Comparison of ENCODE assay signal across 15 mouse cellular contexts in genomic region chr7:113201584-113201983, GRCm38 (mm10). TPM values are rescaled to one million over a fixed set of nuclear protein-coding genes. Genes with fewer than 3 reads are reported as not detected.
DNase-seq lines count a peak whose midpoint lies in the region; ATAC-seq and TF ChIP-seq lines count a peak whose summit lies in the region.
"Had no signal": no experiment of that assay in that cellular context is flagged by ENCODE, and none has a peak within 500 bp of the region (broad histone marks: within the 10 kb centered on the region; RNA-seq: fewer than 3 reads in every experiment).

No protein-coding gene starts in this region.

- no peak overlapping the region for H3K4me2 ChIP-seq in heart, embryonic 11.5 days
- H3K4me2 ChIP-seq: heart, embryonic 15.5 days; lung, embryonic 15.5 days had no signal

- no peak overlapping the region for H3K4me3 ChIP-seq in heart, embryonic 11.5 days (ENCODE audit: low read depth, low read length)
- no peak overlapping the region for H3K4me3 ChIP-seq in layer of hippocampus, adult 2 months
- H3K4me3 ChIP-seq: erythroblast, embryonic 14.5 days; heart, embryonic 15.5 days; lung, embryonic 15.5 days had no signal

- no peaks in the 10 kb centered on the region for H3K9me3 ChIP-seq in heart, embryonic 11.5 days (replicated peaks; ENCODE audit: control insufficient read depth, low read length)
- H3K9me3 ChIP-seq: heart, embryonic 15.5 days; lung, embryonic 15.5 days had no signal

- no peak overlapping the region for H3K27ac ChIP-seq in heart, embryonic 11.5 days (ENCODE audit: low read depth, low read length)
- H3K27ac ChIP-seq in layer of hippocampus, adult 2 months = peak overlapping the region; percentile 40; the same call in 1 of the 2 replicates
- H3K27ac ChIP-seq: heart, embryonic 15.5 days; lung, embryonic 15.5 days had no signal

- 38% methylated on average over 3 of the region's 3 CpGs for WGBS in heart, embryonic 11.5 days (ENCODE audit: insufficient replicate concordance)

- DNase-seq in heart, adult 11 months = peak; percentile 87
- DNase-seq in layer of hippocampus, adult 2 months (ENCODE audit: low spot score in 2 of 2) = no peak
- no peak for DNase-seq in layer of hippocampus, adult 11-12 months (ENCODE audit: low spot score)
- DNase-seq in gastrocnemius, adult 18-20 months (ENCODE audit: low spot score) = peak; percentile 72
- DNase-seq in kidney, postnatal 25 days = peak; percentile 40 to 60
- DNase-seq in retina, postnatal 1 day = no peak
- no peak for DNase-seq in lung, postnatal 4 days
- DNase-seq: adrenal gland, adult 2 months; layer of hippocampus, postnatal 36 days had no signal

- peaks cover 24% of the 10 kb centered on the region for H3K27me3 ChIP-seq in heart, embryonic 11.5 days (ENCODE audit: control insufficient read depth, insufficient read depth, low read length)
- H3K27me3 ChIP-seq: Patski had no signal

- no peak for TF ChIP-seq CTCF in layer of hippocampus, adult 2 months (conservative IDR thresholded peaks at IDR 0.05)

- no peak for ATAC-seq in heart, embryonic 11.5 days (replicated peaks; ENCODE audit: insufficient number of reproducible peaks, low FRiP score, low TSS enrichment)
- ATAC-seq: CD4-positive, CD25-positive, alpha-beta regulatory T cell, adult 4 months; Patski had no signal

- H3K36me3 ChIP-seq in heart, embryonic 11.5 days (ENCODE audit: control insufficient read depth, insufficient read depth, low read length) = no peaks in the 10 kb centered on the region
- H3K36me3 ChIP-seq: heart, embryonic 15.5 days; lung, embryonic 15.5 days had no signal

- no peak overlapping the region for H3K9ac ChIP-seq in heart, embryonic 11.5 days (ENCODE audit: low read depth, low read length)
- H3K9ac ChIP-seq: heart, embryonic 15.5 days; lung, embryonic 15.5 days had no signal

- H3K4me1 ChIP-seq in heart, embryonic 11.5 days (ENCODE audit: control insufficient read depth, insufficient read depth, low read length) = peaks cover 3% of the 10 kb centered on the region; the same call in 1 of the 2 replicates

RNA-seq across cellular contexts. Expression of gene Arntl, which starts 5.7 kb away (rescaled TPM):
- 7.6 and 7.8 TPM in 2 replicates for polyA plus RNA-seq in heart, embryonic 11.5 days (2014; fragmentation: Nextera tagmentation; extraction: Ambion mirVana)
- total RNA-seq in layer of hippocampus, adult 2 months (2021) = 10 to 100 TPM; 34.9 to 40.3 TPM
- total RNA-seq in gastrocnemius, adult 18-20 months (2021) = 10 to 100 TPM; 21.9 to 31.8 TPM

Comparison
In these comparisons a context has a peak if more than half of its experiments do, and no peak if none do; other contexts are left out.
1. DNase-seq: peak in heart, adult 11 months (single experiment), gastrocnemius, adult 18-20 months (single experiment) and kidney, postnatal 25 days (2 of 2); none in layer of hippocampus, adult 2 months (0 of 2), layer of hippocampus, adult 11-12 months (single experiment), retina, postnatal 1 day (single experiment) and lung, postnatal 4 days (0 of 2).